22 mouse cellular contexts compared by ENCODE assay signal in the genomic region with DNA sequence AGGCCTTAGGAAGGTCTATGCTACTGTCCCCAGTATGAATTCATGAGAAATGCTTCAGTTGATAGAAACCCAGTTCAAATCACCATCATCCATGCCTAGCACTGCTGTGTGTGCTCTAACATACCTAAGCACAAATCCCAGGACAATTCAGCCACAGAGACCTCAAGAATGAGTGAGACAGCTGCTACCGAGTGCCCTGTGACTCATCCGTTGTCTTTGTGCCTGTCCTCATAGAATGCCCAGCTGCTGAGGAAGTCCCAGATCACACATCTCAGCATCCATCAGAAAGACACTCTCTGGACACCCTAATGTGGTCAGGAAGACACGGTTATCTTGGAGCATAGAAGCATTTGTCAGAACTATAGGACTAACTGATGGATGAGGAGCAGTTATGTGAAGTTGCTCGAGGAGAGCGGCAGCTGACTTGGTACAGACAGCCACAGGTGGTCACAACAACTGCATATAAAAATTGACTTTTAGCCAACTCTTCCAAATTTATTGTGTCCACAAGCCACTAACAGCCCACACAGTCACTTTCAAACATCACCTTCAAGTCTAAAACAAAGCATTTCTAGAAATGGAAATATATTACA. TPM values are rescaled to one million over a fixed set of nuclear protein-coding genes. Genes with fewer than 3 reads are reported as not detected.
DNase-seq lines count a peak whose midpoint lies in the region; ATAC-seq and TF ChIP-seq lines count a peak whose summit lies in the region.
"Had no signal": no experiment of that assay in that cellular context is flagged by ENCODE, and none has a peak within 500 bp of the region (broad histone marks: within the 10 kb centered on the region; RNA-seq: fewer than 3 reads in every experiment).

No protein-coding gene starts in this region.

- no peak overlapping the region for H3K9ac ChIP-seq in limb, embryonic 13.5 days
- H3K9ac ChIP-seq in limb, embryonic 14.5 days (ENCODE audit: low read depth, low read length, severe bottlenecking) = no peak overlapping the region
- H3K9ac ChIP-seq: embryonic facial prominence, embryonic 12.5 days; forebrain, embryonic 13.5 days; hindbrain, embryonic 14.5 days had no signal

- TF ChIP-seq POLR2A in limb, embryonic 14.5 days (IDR thresholded peaks at IDR 0.05; ENCODE audit: borderline replicate concordance, extremely low read depth, insufficient read depth, insufficient read length) = no peak

- no peaks in the 10 kb centered on the region for H3K9me3 ChIP-seq in limb, embryonic 13.5 days
- H3K9me3 ChIP-seq in limb, embryonic 10.5 days (replicated peaks) = no peaks in the 10 kb centered on the region
- no peaks in the 10 kb centered on the region for H3K9me3 ChIP-seq in limb, embryonic 14.5 days (ENCODE audit: control insufficient read depth, low read length)
- H3K9me3 ChIP-seq: embryonic facial prominence, embryonic 12.5 days; forebrain, embryonic 13.5 days; G1E had no signal

- no peaks in the 10 kb centered on the region for H3K4me1 ChIP-seq in limb, embryonic 13.5 days
- no peaks in the 10 kb centered on the region for H3K4me1 ChIP-seq in limb, embryonic 10.5 days
- no peaks in the 10 kb centered on the region for H3K4me1 ChIP-seq in limb, embryonic 14.5 days (ENCODE audit: control insufficient read depth, insufficient read depth, low read length)
- H3K4me1 ChIP-seq: embryonic facial prominence, embryonic 12.5 days; forebrain, embryonic 13.5 days had no signal

- ATAC-seq in limb, embryonic 13.5 days (ENCODE audit: low FRiP score, low read depth) = peak; percentile 51
- ATAC-seq in limb, embryonic 14.5 days (ENCODE audit: low FRiP score, low read depth) = peak; percentile 70
- ATAC-seq: CD4-positive, CD25-positive, alpha-beta regulatory T cell, adult 4 months; forebrain, embryonic 13.5 days; intestine, postnatal 0 days had no signal

- TF ChIP-seq CTCF in layer of hippocampus, adult 2 months (conservative IDR thresholded peaks at IDR 0.05) = no peak

- H3K4me3 ChIP-seq in limb, embryonic 13.5 days = no peak overlapping the region
- no peak overlapping the region for H3K4me3 ChIP-seq in limb, embryonic 10.5 days
- H3K4me3 ChIP-seq in limb, embryonic 14.5 days (replicated peaks; ENCODE audit: low read length) = no peak overlapping the region
- no peak overlapping the region for H3K4me3 ChIP-seq in layer of hippocampus, adult 2 months
- H3K4me3 ChIP-seq: embryonic facial prominence, embryonic 12.5 days; forebrain, embryonic 13.5 days; gastrocnemius, adult 2 months had no signal

- peak; percentile 1 for DNase-seq in embryo, embryonic 11.5 days (ENCODE audit: low read depth, low spot score)
- DNase-seq in embryo, embryonic 9.5 days (ENCODE audit: extremely low spot score) = no peak
- no peak for DNase-seq in limb, embryonic 10.5 days (ENCODE audit: low spot score)
- DNase-seq in 3T3-L1 (ENCODE audit: low read depth, low spot score) = peak; percentile 59
- peak; percentile 29 for DNase-seq in limb, embryonic 14.5 days (ENCODE audit: low spot score)
- no peak for DNase-seq in kidney, postnatal 36 days
- DNase-seq in layer of hippocampus, adult 2 months (ENCODE audit: low spot score in 2 of 2) = no peak
- DNase-seq: adrenal gland, postnatal 10 days; cerebellum, adult 11 months; cerebellum, adult 8-10 months; cerebellum, postnatal 14 days; gastrocnemius, adult 2 months; gastrocnemius, postnatal 25 days; heart, postnatal 10 days; heart, postnatal 4 days had no signal

- H3K27me3 ChIP-seq in limb, embryonic 13.5 days = no peaks in the 10 kb centered on the region
- H3K27me3 ChIP-seq in limb, embryonic 10.5 days (ENCODE audit: low read depth, poor library complexity, severe bottlenecking) = no peaks in the 10 kb centered on the region
- H3K27me3 ChIP-seq in limb, embryonic 14.5 days (ENCODE audit: control insufficient read depth, insufficient read depth, low read length) = no peaks in the 10 kb centered on the region
- H3K27me3 ChIP-seq: embryonic facial prominence, embryonic 12.5 days; forebrain, embryonic 13.5 days had no signal

- no peak overlapping the region for H3K4me2 ChIP-seq in limb, embryonic 13.5 days (replicated peaks)
- no peak overlapping the region for H3K4me2 ChIP-seq in limb, embryonic 14.5 days (replicated peaks; ENCODE audit: low read depth, low read length, severe bottlenecking)
- H3K4me2 ChIP-seq: embryonic facial prominence, embryonic 12.5 days; forebrain, embryonic 13.5 days; hindbrain, embryonic 14.5 days had no signal

- WGBS in limb, embryonic 13.5 days = 83% methylated on average over 5 of the region's 5 CpGs
- 86% methylated on average over 5 of the region's 5 CpGs for WGBS in limb, embryonic 10.5 days
- WGBS in limb, embryonic 14.5 days = 71% methylated on average over 5 of the region's 5 CpGs

- no peaks in the 10 kb centered on the region for H3K36me3 ChIP-seq in limb, embryonic 13.5 days
- no peaks in the 10 kb centered on the region for H3K36me3 ChIP-seq in limb, embryonic 10.5 days
- no peaks in the 10 kb centered on the region for H3K36me3 ChIP-seq in limb, embryonic 14.5 days (ENCODE audit: control insufficient read depth, insufficient read depth, low read length)
- H3K36me3 ChIP-seq: embryonic facial prominence, embryonic 12.5 days; G1E had no signal

- H3K27ac ChIP-seq in limb, embryonic 13.5 days = no peak overlapping the region
- no peak overlapping the region for H3K27ac ChIP-seq in limb, embryonic 10.5 days
- no peak overlapping the region for H3K27ac ChIP-seq in limb, embryonic 14.5 days (replicated peaks; ENCODE audit: low read depth, low read length)
- H3K27ac ChIP-seq in layer of hippocampus, adult 2 months = no peak overlapping the region
- H3K27ac ChIP-seq: embryonic facial prominence, embryonic 12.5 days; forebrain, embryonic 13.5 days; gastrocnemius, adult 2 months; hindbrain, embryonic 14.5 days had no signal

RNA-seq across cellular contexts. Expression of a gene that starts 29.9 kb away (rescaled TPM):
- 16.2 and 23.2 TPM in 2 replicates for polyA plus RNA-seq in limb, embryonic 13.5 days (2015; fragmentation: Nextera tagmentation; extraction: Ambion mirVana)
- 5.8 and 6.6 TPM in 2 replicates for polyA plus RNA-seq in limb, embryonic 10.5 days (2016; fragmentation: Nextera tagmentation; extraction: Ambion mirVana)
- polyA plus RNA-seq in limb, embryonic 14.5 days (2012; rRNA removed) = 53.2 and 66.2 TPM in 2 replicates
- polyA plus RNA-seq in limb, embryonic 14.5 days (2014; fragmentation: Nextera tagmentation; extraction: Ambion mirVana) = 47.7 and 67.4 TPM in 2 replicates
- 10 to 100 TPM; 18.2 to 18.8 TPM for total RNA-seq in layer of hippocampus, adult 2 months (2021)

Comparison
In these comparisons a context has a peak if more than half of its experiments do, and no peak if none do; other contexts are left out.
1. DNase-seq: peak in embryo, embryonic 11.5 days (single experiment), 3T3-L1 (single experiment) and limb, embryonic 14.5 days (single experiment); none in embryo, embryonic 9.5 days (single experiment), limb, embryonic 10.5 days (single experiment), kidney, postnatal 36 days (0 of 2) and layer of hippocampus, adult 2 months (0 of 2).